Mouse (Mus musculus): ENCODE data around the gene Nhsl1. TPM values are rescaled to one million over a fixed set of nuclear protein-coding genes. Genes with fewer than 3 reads are reported as not detected.

The Nhsl1 gene
- polyA plus RNA-seq, 1 experiment from 2014 or later: 8.8 TPM

DNA sequence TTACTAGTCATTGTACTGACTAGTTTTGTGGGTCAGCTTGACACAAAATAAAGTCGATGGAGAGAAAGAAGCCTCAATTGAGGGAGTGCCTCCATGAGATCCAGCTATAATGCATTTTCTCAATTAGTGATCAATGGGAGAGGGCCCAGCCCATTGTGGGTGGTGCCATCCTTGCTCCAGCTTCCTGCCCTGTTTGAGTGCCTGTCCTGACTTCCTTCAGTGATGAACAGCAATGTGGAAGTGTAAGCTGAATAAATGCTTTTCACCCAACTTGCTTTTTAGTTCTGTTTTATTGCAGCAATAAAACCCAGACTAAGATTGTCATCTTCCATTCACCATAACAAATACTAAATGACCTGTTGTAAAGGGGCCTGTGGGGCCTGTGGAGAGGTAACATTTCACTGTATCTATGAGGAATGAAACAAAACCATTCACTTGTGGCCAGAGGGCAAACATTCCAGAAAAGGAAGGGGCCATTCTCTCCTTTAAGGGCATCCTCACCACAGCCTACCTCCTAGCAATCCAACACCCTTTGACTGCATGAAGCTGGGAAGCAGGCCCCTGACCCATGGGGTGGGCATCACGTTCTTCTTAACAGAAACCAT is 189.2 kb downstream of the Nhsl1 start:
- H3K4me2 ChIP-seq (ENCODE audit: low read length): no peak overlapping the region
- H3K36me3 ChIP-seq (ENCODE audit: insufficient read depth, low read length): 0 out of 2 replicates have a peak, but pooled peaks cover 3% of the 10 kb centered on the region
- no peak overlapping the region for H3K9ac ChIP-seq (ENCODE audit: low read depth, low read length)
- DNase-seq (ENCODE audit: low spot score) (no peak), ATAC-seq (replicated peaks; ENCODE audit: low FRiP score, low read depth) (no peak)
- no peaks in the 10 kb centered on the region for H3K27me3 ChIP-seq (ENCODE audit: insufficient read depth, low read length)
- no peak overlapping the region for H3K27ac ChIP-seq
- WGBS: 51% methylated on average over 2 of the region's 2 CpGs
- TF ChIP-seq CTCF (IDR thresholded peaks at IDR 0.05; ENCODE audit: low read depth): no peak
- H3K4me1 ChIP-seq (replicated peaks; ENCODE audit: insufficient read depth, low read length): no peaks in the 10 kb centered on the region
- no peaks in the 10 kb centered on the region for H3K9me3 ChIP-seq (replicated peaks; ENCODE audit: low read length)
- H3K4me3 ChIP-seq (replicated peaks; ENCODE audit: low read depth, low read length): no peak overlapping the region

DNA sequence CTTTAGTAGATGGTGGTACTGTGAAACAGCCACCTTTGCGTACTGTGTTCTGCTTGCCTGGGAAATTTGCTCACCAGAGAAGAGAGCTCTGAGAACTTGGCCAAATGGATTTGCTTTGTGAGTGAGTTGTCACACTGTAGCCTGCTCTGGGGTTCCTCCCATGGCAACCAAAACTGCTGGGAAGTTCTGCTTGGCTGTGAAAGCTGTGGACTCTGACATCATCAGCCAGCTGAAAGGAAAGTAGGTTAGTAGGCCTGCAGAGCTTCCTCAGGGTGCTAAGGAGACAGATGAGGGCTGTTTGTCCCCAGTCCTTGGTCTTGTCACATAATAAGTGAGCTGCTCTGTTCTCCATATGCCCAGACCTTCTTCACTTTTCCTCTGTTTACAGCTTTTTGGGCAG is 189.8 kb downstream of the Nhsl1 start:
- Histone ChIP-seq H3K36me3 (ENCODE audit: insufficient read depth, low read length) (0 out of 2 replicates have a peak, but pooled peaks cover 3% of the 10 kb centered on the region), H3K27ac (no peak overlapping the region), H3K4me1 (replicated peaks; ENCODE audit: insufficient read depth, low read length) (no peaks in the 10 kb centered on the region), H3K4me2 (ENCODE audit: low read length) (no peak overlapping the region), H3K4me3 (replicated peaks; ENCODE audit: low read depth, low read length) (no peak overlapping the region), H3K9ac (ENCODE audit: low read depth, low read length) (no peak overlapping the region), H3K9me3 (replicated peaks; ENCODE audit: low read length) (no peaks in the 10 kb centered on the region), H3K27me3 (ENCODE audit: insufficient read depth, low read length) (no peaks in the 10 kb centered on the region)
- no peak for TF ChIP-seq CTCF (IDR thresholded peaks at IDR 0.05; ENCODE audit: low read depth)
- DNase-seq (ENCODE audit: low spot score) (no peak), ATAC-seq (replicated peaks; ENCODE audit: low FRiP score, low read depth) (no peak)
- 77% methylated on average over 1 of the region's 1 CpGs for WGBS

DNA sequence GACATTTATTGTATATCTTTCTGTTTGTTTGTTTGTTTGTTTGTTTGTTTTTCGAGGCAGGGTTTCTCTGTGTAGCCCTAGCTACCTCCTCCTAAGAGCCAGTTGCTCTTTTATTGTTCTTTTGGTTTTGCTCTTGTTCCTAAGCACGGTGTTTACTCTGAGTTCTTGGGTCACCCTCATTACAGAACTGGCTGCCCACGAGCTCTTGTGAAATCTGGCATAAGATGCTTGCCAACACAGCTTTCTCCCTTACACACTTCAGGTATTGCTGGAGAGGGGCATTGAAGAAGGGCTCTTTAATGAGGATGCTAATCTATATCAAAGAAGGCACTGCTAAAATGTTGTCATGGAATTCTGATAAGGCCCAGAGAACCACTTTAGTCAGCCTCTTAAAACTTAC is 191.9 kb downstream of the Nhsl1 start:
- Histone ChIP-seq H3K9ac (ENCODE audit: low read depth, low read length) (no peak overlapping the region), H3K4me2 (ENCODE audit: low read length) (no peak overlapping the region), H3K27me3 (ENCODE audit: insufficient read depth, low read length) (no peaks in the 10 kb centered on the region), H3K36me3 (ENCODE audit: insufficient read depth, low read length) (0 out of 2 replicates have a peak, but pooled peaks cover 3% of the 10 kb centered on the region), H3K4me1 (replicated peaks; ENCODE audit: insufficient read depth, low read length) (no peaks in the 10 kb centered on the region), H3K9me3 (replicated peaks; ENCODE audit: low read length) (no peaks in the 10 kb centered on the region), H3K27ac (no peak overlapping the region), H3K4me3 (replicated peaks; ENCODE audit: low read depth, low read length) (no peak overlapping the region)
- DNase-seq (ENCODE audit: low spot score) (no peak), ATAC-seq (replicated peaks; ENCODE audit: low FRiP score, low read depth) (no peak)
- no peak for TF ChIP-seq CTCF (IDR thresholded peaks at IDR 0.05; ENCODE audit: low read depth)
- 74% methylated on average over 3 of the region's 3 CpGs for WGBS

DNA sequence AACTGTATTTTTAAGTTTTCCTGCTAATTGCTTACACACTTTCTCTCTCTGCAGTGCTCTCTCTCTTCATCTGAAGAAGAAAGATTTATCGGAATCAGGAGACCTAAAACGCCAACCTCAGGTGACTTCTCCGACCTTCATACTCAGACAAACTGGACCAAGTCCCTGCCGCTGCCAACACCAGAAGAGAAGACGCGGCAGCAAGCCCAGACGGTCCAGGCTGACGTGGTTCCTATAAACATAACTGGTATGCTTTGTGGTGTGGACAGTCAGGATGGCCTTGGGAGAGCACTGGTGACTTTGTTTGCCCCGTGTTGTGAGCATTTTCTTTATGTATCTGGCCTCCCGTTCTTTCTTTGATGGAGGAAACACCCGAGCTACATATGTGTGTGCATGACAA is 192.7 kb downstream of the Nhsl1 start:
- Histone ChIP-seq H3K4me1 (replicated peaks; ENCODE audit: insufficient read depth, low read length) (no peaks in the 10 kb centered on the region), H3K27ac (no peak overlapping the region), H3K9ac (ENCODE audit: low read depth, low read length) (no peak overlapping the region), H3K4me3 (replicated peaks; ENCODE audit: low read depth, low read length) (no peak overlapping the region), H3K9me3 (replicated peaks; ENCODE audit: low read length) (no peaks in the 10 kb centered on the region), H3K36me3 (ENCODE audit: insufficient read depth, low read length) (0 out of 2 replicates have a peak, but pooled peaks cover 3% of the 10 kb centered on the region), H3K27me3 (ENCODE audit: insufficient read depth, low read length) (no peaks in the 10 kb centered on the region), H3K4me2 (ENCODE audit: low read length) (no peak overlapping the region)
- TF ChIP-seq CTCF (IDR thresholded peaks at IDR 0.05; ENCODE audit: low read depth): no peak
- DNase-seq (ENCODE audit: low spot score) (no peak), ATAC-seq (replicated peaks; ENCODE audit: low FRiP score, low read depth) (no peak)
- WGBS: 86% methylated on average over 11 of the region's 11 CpGs

DNA sequence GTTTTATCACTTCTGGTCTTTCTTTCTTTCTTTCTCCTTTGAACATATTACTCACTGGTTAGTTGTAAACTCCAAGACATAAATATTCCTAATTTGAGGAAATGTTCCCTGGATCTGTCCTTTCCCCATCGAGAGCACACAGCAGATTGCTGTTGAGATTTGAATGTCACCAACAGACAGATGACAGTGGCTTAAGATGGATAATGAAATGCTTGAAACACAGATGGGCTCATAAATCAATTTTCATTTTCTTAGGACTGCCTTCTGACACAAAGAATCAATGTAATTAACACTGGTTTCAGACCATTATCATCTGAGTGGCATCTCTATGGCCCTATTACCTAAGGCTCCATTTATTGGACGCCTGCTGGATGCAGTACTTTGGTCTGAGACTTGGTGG is 203.8 kb downstream of the Nhsl1 start:
- no peak overlapping the region for H3K27ac ChIP-seq
- H3K4me3 ChIP-seq (replicated peaks; ENCODE audit: low read depth, low read length): no peak overlapping the region
- H3K9me3 ChIP-seq (replicated peaks; ENCODE audit: low read length): no peaks in the 10 kb centered on the region
- H3K9ac ChIP-seq (ENCODE audit: low read depth, low read length): no peak overlapping the region
- peaks cover 5% of the 10 kb centered on the region; the same call in 1 of the 2 replicates for H3K4me1 ChIP-seq (replicated peaks; ENCODE audit: insufficient read depth, low read length)
- H3K36me3 ChIP-seq (ENCODE audit: insufficient read depth, low read length): peaks cover 16% of the 10 kb centered on the region
- H3K4me2 ChIP-seq (ENCODE audit: low read length): no peak overlapping the region
- TF ChIP-seq CTCF (IDR thresholded peaks at IDR 0.05; ENCODE audit: low read depth): no peak
- no peaks in the 10 kb centered on the region for H3K27me3 ChIP-seq (ENCODE audit: insufficient read depth, low read length)
- ATAC-seq (replicated peaks; ENCODE audit: low FRiP score, low read depth): no peak
- DNase-seq (ENCODE audit: low spot score): no peak
- 58% methylated on average over 2 of the region's 2 CpGs for whole genome bisulfite sequencing

DNA sequence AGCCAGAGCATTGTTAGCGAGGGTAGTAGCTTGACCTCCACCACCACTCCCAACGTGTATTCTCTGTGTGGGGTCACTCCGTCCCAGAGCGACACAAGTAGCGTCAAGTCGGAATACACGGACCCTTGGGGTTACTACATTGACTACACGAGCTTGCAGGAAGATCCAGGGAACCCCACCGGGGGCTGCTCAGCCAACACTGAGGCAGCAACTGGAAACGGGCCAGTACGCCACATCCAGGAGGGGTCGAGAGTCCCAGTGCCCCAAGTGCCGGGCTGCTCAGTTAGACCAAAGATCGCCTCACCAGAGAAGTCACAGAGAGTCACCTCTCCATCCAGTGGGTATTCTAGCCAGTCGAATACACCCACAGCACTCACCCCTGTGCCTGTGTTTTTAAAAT is 206.5 kb downstream of the Nhsl1 start:
- no peaks in the 10 kb centered on the region for H3K27me3 ChIP-seq (ENCODE audit: insufficient read depth, low read length)
- DNase-seq (ENCODE audit: low spot score): no peak
- no peak overlapping the region for H3K9ac ChIP-seq (ENCODE audit: low read depth, low read length)
- H3K4me1 ChIP-seq (replicated peaks; ENCODE audit: insufficient read depth, low read length): peaks cover 12% of the 10 kb centered on the region; the same call in 1 of the 2 replicates
- 89% methylated on average over 15 of the region's 15 CpGs for WGBS
- no peak for ATAC-seq (replicated peaks; ENCODE audit: low FRiP score, low read depth)
- TF ChIP-seq CTCF (IDR thresholded peaks at IDR 0.05; ENCODE audit: low read depth): no peak
- H3K27ac ChIP-seq: no peak overlapping the region
- H3K9me3 ChIP-seq (replicated peaks; ENCODE audit: low read length): no peaks in the 10 kb centered on the region
- peaks cover 16% of the 10 kb centered on the region for H3K36me3 ChIP-seq (ENCODE audit: insufficient read depth, low read length)
- H3K4me2 ChIP-seq (ENCODE audit: low read length): no peak overlapping the region
- no peak overlapping the region for H3K4me3 ChIP-seq (replicated peaks; ENCODE audit: low read depth, low read length)

DNA sequence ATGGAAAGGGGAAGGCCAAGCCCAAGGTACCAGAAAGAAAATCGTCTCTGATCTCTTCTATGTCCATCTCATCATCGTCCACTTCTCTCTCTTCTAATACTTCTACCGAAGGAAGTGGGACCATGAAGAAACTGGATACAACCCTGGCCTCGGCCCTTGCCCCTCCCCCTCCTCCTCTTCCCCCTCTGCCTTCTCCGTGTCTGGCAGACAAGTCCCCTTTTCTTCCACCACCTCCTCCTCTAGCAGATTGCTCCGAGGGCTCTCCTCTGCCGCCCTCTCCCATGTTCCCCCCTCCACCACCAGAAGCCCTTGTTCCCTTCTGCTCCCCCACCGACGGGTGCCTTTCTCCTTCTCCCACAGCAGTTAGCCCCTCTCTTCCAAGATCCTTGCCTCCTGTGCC is 206.9 kb downstream of the Nhsl1 start:
- H3K27me3 ChIP-seq (ENCODE audit: insufficient read depth, low read length): no peaks in the 10 kb centered on the region
- 46% methylated on average over 9 of the region's 9 CpGs for WGBS
- H3K4me2 ChIP-seq (ENCODE audit: low read length): no peak overlapping the region
- H3K27ac ChIP-seq: no peak overlapping the region
- no peak overlapping the region for H3K4me3 ChIP-seq (replicated peaks; ENCODE audit: low read depth, low read length)
- ATAC-seq (replicated peaks; ENCODE audit: low FRiP score, low read depth) (no peak), DNase-seq (ENCODE audit: low spot score) (no peak)
- H3K36me3 ChIP-seq (ENCODE audit: insufficient read depth, low read length): peaks cover 16% of the 10 kb centered on the region
- peaks cover 12% of the 10 kb centered on the region; the same call in 1 of the 2 replicates for H3K4me1 ChIP-seq (replicated peaks; ENCODE audit: insufficient read depth, low read length)
- TF ChIP-seq CTCF (IDR thresholded peaks at IDR 0.05; ENCODE audit: low read depth): no peak
- no peaks in the 10 kb centered on the region for H3K9me3 ChIP-seq (replicated peaks; ENCODE audit: low read length)
- no peak overlapping the region for H3K9ac ChIP-seq (ENCODE audit: low read depth, low read length)
